Comparison of ENCODE assay signal across 5 mouse cellular contexts in the genomic region with DNA sequence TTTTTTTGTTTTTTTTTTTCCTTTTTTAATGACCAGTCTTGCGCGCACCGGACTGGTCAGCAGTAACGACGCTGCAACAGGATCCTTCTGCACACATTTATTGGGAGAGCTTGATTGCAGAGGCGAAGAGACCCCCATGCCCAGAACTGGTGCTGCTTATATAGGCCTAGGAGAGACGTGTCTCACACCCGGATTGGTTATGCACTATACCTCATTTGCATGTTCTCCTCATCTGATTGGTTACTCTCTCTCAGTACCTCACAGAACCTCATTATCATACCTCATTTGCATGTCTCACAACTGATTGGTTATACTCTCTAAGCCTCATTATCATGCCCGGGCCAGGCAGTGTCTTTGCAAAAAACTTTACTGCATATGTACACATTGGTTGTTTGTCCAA. TPM values are rescaled to one million over a fixed set of nuclear protein-coding genes. Genes with fewer than 3 reads are reported as not detected.
"Had no signal": no experiment of that assay in that cellular context is flagged by ENCODE, and none has a peak within 500 bp of the region (broad histone marks: within the 10 kb centered on the region; RNA-seq: fewer than 3 reads in every experiment).

No protein-coding gene starts in this region.

RNA-seq across cellular contexts. Expression of a gene that starts 34.7 kb away (rescaled TPM):
- total RNA-seq: megakaryocyte progenitor cell, adult 5-6 weeks; megakaryocyte-erythroid progenitor cell, adult 5-6 weeks; monocyte, adult 5-6 weeks had no signal
- polyA plus RNA-seq: liver, adult 2 months; macrophage had no signal

RNA-seq across cellular contexts. Expression of a gene that starts 36.0 kb away (rescaled TPM):
- total RNA-seq: megakaryocyte progenitor cell, adult 5-6 weeks; monocyte, adult 5-6 weeks had no signal
- polyA plus RNA-seq: macrophage had no signal
